Mouse (Mus musculus): Measurements from ENCODE around the gene Tssk1.
A peak's percentile ranks its signal among the peaks of the same experiment; 100 is the strongest.

Tssk1 gene

DNA sequence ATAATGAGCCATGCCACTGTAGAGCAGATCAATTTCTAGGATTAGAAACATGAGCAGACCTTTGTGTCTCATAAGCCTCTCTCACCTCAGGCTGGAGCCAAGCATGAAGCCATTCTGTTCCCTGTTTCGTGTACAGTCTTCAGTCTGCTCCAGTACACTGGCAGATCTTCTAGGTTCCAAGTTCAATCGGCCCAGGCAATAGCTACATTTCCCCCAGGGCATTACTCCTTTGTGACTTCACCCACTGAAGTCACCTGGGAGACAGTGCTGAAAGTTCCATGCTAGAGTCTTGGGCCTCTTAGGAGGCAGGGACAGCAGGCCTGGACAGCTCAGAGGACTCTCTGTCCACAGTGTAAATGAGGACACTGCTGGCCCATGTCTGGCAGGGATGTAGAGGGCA lies at the start of gene Tssk1:
Gene Tssk1, plus strand, starts transcription at position 301 of the 400 bp plus-strand sequence.
- DNase-seq, result no peak

DNA sequence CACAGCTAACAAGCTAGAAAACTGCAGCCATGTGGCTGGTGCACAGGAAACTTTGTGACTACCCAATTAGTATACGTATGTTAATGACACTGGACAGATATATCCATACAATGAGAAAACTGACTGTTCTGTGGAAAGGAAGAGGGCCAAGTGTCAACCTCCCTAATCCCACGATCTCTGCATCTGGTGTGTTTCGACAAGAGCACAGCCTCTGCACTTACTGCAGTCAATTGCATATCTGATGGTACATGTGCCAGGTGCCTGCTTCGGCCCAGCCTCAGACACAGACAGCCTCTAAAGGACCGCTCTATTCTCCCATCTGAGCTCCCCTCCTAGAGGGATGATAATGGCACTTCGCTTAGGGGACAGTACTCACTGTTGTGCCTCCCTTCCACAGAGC lies 45.6 kb upstream of the Tssk1 start:
- DNase-seq, result no peak

DNA sequence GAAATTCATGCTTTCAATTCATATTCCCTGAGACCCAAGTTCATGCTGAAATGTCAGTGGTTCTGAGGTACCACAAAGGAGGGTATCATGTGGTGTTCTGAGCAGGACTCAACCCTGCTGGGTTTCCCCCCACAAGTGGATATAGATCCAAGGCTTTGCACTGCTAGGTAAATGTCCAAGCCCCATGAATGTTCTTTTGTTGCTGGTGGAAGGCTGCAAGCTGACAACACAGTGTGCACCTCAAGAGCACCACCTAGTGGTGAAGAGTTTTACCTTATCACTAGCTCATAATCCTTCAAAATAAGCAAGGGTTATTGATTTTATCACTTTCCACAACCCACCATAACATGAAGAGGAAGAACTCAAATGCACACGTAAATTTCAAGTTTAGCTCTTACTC lies 45.1 kb upstream of the Tssk1 start:
- DNase-seq, result no peak

DNA sequence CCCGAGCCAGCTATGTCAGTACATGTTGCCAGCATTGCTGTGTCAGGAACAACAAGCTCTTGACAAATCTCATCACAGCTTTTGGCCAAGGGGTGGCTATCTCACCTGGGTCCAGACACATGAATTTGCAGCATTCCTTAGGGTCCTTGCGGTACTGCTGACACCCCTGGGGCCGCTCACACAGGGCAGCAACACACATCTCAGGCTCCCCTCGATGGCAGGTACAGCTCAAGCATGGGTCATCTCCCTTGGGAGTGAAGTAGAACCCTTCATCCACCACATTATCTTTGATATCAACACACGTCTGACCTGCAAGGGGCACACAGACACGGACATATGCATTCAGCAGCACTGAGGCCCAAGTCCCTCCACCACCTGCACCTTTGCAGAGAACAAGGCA lies 44.5 kb upstream of the Tssk1 start:
- DNase-seq, result no peak

DNA sequence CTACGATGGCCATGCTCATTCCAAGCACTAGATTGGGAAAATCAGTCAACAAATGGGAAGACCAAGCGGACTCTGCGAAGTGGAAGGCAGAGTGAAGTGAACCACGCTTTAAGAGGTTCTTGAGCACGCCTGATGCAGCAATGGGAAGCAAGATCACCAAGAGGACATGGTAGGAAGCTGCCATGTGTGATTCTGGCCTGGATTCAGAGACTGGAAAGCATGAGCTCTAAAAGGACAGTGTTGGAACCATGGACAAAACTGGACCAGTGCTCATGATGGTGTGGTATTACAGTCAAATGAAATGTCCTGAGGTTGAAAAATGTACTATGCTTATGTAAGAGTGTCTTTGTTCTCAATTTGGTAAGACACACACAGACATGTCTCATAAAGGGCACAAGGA lies 42.7 kb upstream of the Tssk1 start:
- DNase-seq, result no peak

DNA sequence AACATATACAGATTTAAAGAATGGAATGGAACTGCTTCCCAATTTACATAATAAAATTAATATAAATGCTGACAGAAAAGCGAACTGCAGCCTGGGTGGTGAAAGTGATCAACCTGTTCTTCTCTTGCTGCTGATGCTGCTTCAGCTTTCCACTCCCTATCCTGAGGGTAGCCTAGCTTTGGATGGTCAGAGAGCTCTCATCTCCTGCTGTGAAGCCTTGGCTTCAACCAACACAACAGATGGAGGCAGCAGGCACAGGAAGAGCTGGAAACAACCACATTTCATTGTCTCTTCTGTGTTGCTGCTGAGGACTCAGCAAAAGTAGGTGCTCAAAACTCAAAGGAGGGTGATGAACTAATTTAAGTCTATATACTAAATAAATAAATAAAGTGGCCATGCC lies 42.2 kb upstream of the Tssk1 start:
- DNase-seq, result no peak

DNA sequence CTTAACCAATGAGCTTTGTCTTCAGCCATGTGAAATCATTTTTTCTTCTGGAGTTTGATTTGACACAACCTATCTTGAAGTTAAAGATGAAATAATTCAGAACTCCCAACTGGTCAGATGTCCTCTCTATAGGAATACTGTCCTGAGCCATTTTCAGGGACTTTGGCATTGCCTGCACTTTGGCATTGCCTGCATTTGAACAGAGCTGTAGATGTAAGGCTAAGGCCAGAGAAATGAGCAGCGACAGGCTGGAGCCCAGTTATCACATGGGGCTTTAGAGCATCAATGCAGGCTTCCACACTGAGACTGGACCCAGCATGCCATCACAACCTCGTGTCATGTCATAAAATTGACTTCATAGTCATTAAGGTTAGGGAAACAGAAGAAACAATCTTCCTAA lies 40.8 kb upstream of the Tssk1 start:
- no peak for DNase-seq

DNA sequence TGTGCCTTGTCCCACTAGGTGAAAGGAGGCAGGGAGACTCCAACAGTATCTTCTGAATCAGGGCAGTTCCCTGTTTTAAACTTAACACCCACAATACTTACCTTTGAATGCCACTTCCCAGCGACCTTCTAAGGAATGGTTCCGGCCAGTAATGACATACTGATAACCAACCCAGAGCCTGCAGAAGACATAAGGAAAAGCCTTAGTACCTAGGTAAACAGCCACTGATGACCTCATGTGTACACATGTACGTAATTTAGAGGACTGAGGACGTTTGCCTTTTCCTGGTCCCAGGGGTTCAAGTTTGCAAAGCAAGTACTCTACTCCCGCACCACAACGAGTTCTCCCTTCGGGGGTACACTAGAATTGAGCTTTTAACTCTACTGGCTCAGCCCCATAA lies 36.9 kb upstream of the Tssk1 start:
- DNase-seq, result no peak

DNA sequence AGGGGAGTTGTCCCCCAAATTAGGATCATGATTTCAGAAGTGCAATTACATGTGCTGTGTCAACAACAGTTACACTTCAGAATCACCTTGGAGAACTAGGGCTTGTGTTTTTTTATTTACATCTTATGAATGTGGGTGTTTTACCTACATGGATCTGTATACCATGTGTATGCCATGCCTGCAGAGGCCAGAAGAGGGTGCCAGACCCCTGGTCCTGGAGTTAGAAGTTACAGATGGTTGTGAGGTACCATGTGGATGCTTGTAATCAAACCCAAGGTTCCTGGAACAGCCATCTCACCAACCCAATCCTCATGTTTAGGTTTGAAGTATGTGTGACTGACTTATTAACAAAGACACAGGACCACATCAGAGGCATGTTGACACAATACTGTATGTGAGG lies 35.4 kb upstream of the Tssk1 start:
- DNase-seq, result no peak

DNA sequence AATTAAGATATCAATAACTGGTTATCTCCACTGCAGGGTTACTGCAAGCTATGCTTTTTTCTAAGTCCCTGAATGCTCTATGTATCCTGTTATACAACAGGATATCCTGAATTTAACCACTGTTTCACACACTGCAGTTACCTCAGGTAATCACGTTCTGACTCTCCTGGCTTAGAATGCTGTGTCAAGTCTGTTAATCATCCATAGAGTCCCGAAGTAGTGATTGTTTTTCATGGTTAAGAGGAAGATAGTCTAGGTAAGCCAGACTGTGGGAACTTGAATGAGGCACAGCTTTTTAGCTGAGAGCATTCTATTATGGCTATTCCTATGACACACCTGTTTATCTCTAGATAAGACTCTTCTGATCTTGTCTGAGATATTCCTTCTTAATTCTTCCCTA lies 28.7 kb upstream of the Tssk1 start:
- DNase-seq, result peak; percentile 4

DNA sequence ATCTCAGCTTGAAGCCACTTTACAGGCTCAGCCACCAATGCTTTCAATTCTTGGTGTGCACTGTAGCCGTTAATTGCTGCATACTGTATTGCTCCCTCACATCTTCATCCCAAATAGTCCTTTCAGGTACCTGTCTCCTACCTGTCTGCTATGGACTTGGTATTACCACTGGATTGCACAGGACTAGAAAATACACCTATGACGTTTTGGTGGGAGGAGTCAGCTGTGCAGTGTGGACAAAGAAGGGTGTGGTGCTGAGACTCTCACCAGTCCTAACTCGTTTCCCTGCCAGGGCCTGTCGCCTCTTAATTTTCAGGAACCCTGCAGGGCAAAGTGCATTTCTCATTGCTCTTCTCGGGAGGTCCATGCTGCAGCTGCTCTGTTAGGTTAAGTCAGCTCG lies 28.3 kb upstream of the Tssk1 start:
- peak; percentile 72 for DNase-seq

DNA sequence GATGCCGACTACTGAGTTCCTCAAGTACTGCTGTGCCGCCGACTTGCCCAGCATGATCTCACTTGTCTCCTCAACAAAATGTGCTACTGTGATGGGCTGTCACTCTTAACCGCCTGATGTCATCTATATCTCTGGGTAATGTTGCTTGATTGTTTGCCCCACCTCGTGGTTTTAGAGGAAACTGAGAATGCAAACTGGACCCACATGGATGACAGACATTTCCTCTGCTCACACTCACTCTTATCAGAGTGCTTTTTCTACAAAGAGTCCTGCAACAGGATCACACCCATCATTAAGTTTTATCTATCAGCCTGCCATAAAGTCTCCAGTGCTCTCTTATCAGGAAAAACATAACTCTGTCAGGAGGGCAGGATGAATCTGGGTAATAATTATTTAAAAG lies 22.8 kb upstream of the Tssk1 start:
- DNase-seq, result peak; percentile 66

DNA sequence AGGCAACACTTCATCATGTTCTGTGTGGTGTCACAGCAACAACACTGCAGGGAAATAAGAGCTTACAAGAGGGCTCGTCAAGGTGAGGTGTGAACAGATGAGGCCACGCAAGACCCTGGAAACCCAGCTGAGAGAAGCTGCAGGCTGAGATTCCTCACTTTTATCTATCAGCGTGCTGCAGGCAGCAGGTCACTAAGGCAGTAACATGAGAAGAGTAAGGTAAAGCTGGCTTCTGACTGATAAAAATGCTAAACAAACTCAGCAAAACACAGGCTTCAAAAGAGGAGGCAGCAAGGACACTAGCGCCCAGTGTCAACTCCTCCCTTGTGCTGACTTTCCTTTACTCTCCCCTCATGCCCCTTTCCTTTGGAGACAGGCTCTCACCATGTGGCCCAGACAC lies 21.0 kb upstream of the Tssk1 start:
- no peak for DNase-seq

DNA sequence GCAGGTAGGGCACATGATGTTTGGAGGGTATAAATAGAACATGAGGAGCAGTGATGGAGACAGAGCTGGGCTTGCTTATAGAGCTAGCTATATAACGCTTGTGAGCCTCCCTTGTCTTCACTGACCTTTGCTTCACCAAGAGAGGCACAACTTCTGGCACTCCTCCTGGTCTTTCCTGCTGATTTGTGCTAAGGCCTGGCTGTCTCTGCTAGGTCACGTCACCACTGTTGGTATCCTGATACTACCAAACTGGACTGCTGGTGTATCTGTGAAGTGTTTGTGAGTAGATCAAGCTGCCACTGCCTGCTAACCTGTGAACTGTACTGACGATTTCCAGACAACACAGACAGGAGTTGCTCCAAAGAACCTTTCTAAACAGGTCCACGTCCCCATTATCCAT lies 18.8 kb upstream of the Tssk1 start:
- peak; percentile 90 for DNase-seq

DNA sequence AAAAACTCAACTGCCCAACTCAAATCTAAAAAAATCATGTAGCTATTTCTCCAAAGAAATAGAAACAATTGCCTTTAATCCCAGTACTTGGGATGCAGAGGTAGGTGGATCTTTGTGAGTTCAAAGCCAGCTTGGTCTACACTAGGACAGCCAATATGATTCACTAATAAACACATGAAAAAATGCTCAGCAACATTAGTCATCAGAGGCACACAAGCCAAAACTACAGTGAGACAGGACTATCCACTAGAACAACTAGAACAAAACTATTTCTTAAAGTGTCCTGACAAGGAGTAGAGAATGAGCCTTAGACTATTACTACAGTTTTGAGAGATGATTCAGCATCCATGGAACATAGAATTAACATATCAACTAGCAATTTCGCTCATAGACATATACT lies 17.9 kb upstream of the Tssk1 start:
- DNase-seq, result no peak

DNA sequence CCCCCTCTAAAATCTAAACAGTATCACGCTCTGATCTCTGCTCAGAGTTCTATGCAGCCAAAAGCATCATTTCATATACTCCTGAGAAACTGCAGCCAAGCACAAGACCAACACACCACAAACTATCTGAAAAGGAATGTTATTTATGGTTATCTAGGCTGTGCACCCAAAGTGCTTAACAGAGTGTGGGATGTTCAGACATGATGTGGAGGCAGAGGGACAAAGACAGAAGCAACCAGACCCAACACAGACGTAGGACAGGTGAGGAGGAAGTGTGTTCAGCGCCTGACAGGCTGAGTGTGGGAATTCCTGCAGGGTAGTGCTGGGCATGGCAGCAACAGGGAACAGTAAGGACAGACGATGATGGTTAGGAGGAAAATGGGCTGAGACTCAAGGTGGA lies 14.5 kb upstream of the Tssk1 start:
- DNase-seq, result peak; percentile 41

DNA sequence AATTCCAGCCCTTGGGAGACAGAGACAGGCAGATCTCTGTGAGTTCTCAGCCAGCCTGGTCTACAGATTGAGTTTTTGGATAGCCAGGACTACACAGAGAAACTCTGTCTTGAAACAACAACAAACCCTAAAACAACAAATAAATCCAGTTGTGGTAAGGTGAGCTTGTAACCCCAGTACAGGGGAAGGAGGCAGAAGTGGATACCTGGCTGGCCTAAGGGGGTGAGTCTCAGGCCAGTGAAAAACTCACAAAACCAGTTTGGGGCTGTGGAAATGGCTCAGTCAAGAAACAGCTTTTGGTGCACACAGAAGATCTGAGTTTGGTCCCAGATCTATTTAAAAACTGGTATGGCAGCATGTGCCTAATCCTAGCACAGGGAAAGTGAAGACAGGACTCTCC lies 11.8 kb upstream of the Tssk1 start:
- DNase-seq, result peak; percentile 70

DNA sequence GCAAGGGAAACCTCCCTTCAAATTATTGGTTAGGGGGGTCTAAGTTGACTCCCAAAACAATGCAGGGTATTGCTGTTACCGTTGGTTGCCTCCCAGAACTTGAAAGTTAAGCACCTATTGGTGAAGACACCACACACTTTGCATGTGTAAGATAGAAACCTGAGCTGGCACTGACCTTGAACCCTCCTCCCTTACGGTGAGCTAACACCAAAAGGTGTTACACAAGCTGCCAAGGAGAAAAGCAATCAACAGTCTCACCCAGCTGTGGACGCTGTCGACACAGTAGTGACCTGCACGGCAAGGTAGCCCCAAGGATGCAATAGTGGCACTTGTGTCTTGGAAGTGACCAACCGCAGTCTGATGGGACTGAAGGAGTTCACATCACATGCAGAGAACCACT lies 9.9 kb upstream of the Tssk1 start:
- DNase-seq, result peak; percentile 61

DNA sequence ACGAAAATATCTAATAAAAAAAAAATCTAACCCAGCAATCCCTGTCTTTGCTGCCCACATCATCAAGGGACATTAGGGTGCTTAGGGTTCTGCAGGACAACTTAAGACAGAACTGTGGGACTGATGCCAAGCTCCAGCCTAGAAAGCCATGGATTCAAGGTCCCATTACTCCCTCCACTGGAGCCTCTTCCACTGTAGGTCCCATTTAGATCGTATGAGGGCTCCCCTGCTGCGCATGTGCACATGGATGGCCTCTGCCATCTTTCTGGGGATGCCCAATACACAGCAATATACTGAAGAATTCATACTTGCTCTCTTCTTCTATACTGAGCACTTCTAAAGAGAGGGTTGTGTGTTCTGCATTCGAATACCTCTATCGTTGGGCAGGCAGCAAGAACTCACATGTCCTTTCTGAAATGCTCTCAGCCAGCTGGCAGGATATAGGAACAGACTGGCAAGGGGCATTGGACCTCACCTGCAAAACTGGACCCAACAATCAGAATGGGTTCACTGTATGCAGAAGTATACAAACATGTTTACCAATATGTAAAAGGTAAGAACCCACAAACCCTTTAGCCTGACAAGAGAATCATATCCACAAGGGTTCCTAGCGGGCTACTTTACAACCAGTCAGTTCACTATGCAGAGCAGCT lies 4.2 kb upstream of the Tssk1 start:
- DNase-seq, result peak; percentile 87

DNA sequence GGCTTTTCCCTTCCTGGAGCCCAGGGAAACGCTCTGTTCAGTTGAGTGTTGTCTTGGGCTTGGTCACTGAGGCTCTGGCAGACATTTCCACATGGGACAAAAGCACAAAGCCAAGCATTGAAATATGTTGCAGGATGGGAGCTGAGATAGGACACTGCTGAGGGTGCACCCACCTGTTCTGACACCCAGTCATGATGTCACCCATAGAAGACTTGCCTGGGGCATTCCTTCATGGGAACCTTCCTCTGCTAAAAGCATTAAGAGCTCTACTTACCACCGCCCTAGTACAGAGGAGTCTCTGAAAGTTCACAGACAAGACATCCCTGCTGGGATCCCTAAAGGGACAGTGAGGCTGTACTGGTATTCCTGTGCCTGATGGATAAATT lies 3.7 kb upstream of the Tssk1 start:
- DNase-seq, result peak; percentile 85

DNA sequence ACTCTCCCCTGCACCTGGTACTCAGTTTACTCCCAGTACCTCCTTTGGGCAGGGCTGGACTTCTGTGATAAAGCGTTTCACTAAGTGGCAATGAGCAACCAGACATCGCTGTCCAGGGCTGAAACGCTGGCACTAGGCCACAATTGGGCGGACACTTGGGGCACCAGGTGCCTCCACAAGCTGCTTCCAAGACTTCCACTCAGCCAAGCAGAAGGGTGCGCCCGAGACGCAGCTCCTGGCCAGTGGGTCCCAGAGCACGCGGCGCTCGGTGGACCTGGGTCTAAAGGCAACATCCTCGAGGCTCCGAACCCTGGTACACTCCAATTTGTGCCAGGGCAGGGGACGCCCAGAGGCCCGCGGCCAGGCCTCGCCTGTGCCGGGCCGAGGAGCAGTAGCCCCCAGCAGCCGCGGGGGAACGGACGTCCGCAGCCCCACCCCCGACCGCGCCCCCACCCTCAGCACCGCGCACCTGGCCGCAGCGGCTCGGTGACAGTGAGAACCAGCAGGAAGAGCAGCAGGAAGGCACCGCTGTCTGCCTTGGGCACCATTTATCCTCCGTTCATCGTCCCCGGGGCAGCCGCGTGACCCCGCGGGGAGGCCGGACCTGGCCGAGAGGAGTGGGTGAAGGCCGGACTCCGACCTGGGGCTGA lies 3.0 kb upstream of the Tssk1 start:
- DNase-seq, result peak; percentile 97

DNA sequence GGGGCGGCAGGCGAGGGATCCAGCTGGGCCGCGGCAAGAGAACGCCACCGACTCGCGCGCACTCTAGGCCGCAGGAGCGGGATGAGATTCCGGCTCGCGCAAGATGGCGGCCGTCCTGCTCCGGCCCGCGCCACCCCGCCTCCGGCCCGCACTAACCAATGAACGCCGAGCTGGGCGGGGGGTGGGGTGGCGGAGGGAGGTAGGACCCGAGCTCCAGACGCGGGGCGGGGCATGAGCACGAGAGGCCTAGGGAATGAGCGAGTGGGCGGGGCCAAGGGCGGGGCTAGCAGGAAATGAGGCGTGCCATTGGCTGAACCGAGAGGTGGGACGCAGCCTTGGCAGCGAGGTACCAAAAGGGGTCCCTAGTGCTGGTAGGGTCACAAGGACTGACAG lies 2.5 kb upstream of the Tssk1 start, which contains the start of gene Gm20518:
Gene Gm20518, minus strand, starts transcription at position 105 of the 393 bp plus-strand sequence.
- peak; percentile 100 for DNase-seq

DNA sequence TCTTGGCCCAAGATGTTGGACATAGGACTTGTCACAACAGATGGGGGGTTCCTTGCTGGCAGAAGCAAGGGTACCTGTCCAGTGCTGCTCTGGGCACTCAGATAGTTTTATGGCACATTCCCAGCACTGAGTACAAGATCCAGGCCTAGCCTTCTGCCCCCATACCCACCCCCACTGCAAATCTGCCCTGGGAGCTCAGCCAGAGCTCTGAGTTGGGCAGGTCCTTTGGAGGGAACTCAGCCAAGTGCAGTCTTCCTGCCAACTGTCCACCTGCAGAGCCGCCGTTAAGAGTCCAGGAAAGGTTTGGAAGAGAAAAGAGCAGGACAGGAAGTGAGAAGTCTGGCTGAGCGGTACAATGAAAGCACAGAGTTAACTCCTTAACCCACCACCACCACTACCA lies 1.4 kb upstream of the Tssk1 start:
- peak; percentile 92 for DNase-seq

DNA sequence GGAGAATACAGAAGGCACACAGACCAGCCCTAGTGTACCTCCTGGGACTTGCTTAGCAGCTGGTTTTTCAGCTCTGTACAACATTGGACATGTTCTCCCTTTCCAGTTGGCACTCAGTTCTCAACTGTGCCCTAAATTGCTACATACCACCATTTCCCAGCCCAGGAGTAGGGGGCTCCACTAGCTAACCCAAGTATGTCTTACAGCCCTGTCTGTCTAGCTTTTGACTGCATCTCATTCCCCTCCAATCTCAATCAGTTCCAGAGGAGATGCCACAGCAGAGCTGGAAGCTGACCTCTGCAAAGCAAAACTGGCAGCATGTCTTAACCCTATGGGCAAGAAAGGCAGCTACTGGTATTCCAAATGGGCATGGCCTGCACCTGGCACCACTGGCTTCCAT lies 2.1 kb downstream of the Tssk1 start:
- DNase-seq, result peak; percentile 87

DNA sequence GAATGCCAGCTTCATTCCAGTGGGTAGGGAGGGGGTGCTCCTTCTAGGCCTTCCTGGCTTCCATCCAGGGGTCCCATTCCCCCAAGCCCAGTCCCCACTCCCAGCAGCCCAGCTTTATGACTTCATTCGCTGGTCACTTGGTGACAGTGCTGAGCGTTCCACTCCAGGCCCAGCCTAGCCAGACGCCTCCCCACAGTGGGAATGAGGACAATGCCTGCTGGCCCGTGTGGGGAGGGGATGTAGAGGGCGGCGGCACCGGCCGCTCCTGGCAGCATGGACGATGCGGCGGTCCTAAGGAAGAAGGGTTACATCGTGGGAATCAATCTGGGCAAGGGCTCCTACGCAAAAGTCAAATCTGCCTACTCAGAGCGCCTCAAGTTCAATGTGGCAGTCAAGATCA lies 4.4 kb downstream of the Tssk1 start, which contains the start of the genes Dgcr2 and Tssk2:
Gene Dgcr2, minus strand, starts transcription at position 101 of the 400 bp plus-strand sequence.
Gene Tssk2, plus strand, starts transcription at position 176 of the 400 bp plus-strand sequence.
- peak; percentile 89 for DNase-seq

All from heart, adult 11 months (tissue).